Mouse (Mus musculus) lung, adult 2 months (tissue): Measurements from ENCODE around the gene F3. TPM values are rescaled to one million over a fixed set of nuclear protein-coding genes. Genes with fewer than 3 reads are reported as not detected.

Experiments
- DNase-seq: peaks from one replicate; pipeline ENCODE4 v3.0.0; 2022
- H3K4me1 ChIP-seq: fragments of 200-500 bp; 2 replicates; pipeline ENCODE4 v1.6.1; 2011; ENCODE audit warnings: low read length; ENCODE audit not compliant: control insufficient read depth, insufficient read depth
- H3K4me3 ChIP-seq: fragments of 200-500 bp; replicated peaks from 2 replicates; pipeline ENCODE3; 2011; ENCODE audit warnings: low read depth, mild to moderate bottlenecking, control low read depth, low read length; ENCODE audit errors: extremely low read depth
- CTCF ChIP-seq: fragments of 200-500 bp; IDR thresholded peaks from 2 replicates; pipeline ENCODE4 v1.5.1; 2011; ENCODE audit warnings: mild to moderate bottlenecking, low read length, control low read depth; ENCODE audit not compliant: insufficient read depth
- POLR2A ChIP-seq: fragments of 200-500 bp; IDR thresholded peaks from 2 replicates; pipeline ENCODE4 v1.6.1; 2011; ENCODE audit warnings: low read depth, mild to moderate bottlenecking, control low read depth, low read length, borderline replicate concordance; ENCODE audit errors: extremely low read depth
- WGBS: fragments of 180-500 bp; shearing (Covaris S2); methylation state at CpG from one replicate; pipeline ENCODE4 v1.1.7; 2018; 5-methylcytosine and 5-hydroxymethylcytosine counted together
- polyA plus RNA-seq: library from polyadenylated mRNA; depleted of rRNA; stranded (reverse); fragments of >200 nt; gene quantifications from 2 replicates; pipeline ENCODE4 v1.2.3, GENCODE M21; 2012; rRNA removed

Gene F3
- polyA plus RNA-seq: 35.4 and 42.7 TPM in 2 replicates

- under 1% methylated on average over 71 of the region's 73 CpGs for WGBS
Measured at GRCm38 (mm10) chr3:121722971-121723844, at the start of gene F3. F3 (plus strand) TSS chr3:121723537.

DNA sequence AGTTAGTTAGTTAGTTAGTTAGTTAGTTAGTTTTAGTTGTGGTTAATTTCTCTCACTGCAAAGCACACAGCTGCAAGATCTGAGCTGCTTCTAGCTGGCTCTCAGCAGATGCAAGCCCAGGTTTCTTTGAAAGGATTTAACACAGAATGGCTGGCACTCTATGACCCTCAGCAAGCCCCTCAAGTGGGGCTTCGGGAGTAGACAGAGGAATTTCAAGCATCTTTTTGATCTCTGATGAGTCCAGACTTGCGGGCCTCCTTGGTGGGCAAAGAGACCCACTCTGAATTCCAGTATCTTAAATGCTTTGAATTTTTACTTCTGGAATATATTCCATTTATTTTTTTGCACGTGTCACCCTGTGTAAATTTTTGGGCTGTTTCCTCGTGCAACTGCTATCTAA lies 44.4 kb upstream of the F3 start:
- no peak for TF ChIP-seq POLR2A
- no peak for TF ChIP-seq CTCF
- DNase-seq: no peak
- Histone ChIP-seq H3K4me3 (no peak overlapping the region), H3K4me1 (no peaks in the 10 kb centered on the region; the same call in 1 of the 2 replicates)
- WGBS: 52% methylated on average over 4 of the region's 4 CpGs

More at GRCm38 (mm10) chr3:121722971-121723844, at the start of gene F3:
- H3K4me1 ChIP-seq: peaks cover 3% of the 10 kb centered on the region
- peak; percentile 82 for DNase-seq
- peak within 1 kb of the TSS; percentile 54 for H3K4me3 ChIP-seq
- TF ChIP-seq CTCF (peak; percentile 39; the same call in 1 of the 2 replicates), POLR2A (peak; percentile 30; the same call in 1 of the 2 replicates)

- no peaks in the 10 kb centered on the region; the same call in 1 of the 2 replicates for H3K4me1 ChIP-seq
- TF ChIP-seq CTCF (no peak), POLR2A (no peak)
- no peak for DNase-seq
- 62% methylated on average over 3 of the region's 3 CpGs for WGBS
- H3K4me3 ChIP-seq: no peak overlapping the region
Measured at GRCm38 (mm10) chr3:121679443-121679842, 43.9 kb upstream of the F3 start.

DNA sequence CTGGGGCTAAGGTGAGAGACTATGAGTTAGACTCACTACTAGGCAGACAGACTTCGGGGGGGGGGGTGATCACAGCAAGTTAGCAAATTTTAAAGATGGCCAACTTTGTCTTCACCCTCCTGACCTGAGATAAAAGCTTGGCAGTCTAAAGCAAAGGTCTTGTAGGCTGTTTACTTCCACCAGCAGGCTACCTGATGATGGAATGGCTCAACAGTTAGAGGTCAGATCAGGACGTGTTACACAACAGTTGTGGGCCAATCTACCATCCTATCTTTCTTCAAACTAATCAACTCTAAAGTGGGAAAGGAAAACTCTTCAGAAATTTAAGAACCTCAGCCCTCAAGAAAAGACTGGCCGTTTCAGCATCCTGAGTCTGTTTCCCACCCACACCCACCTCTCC lies 43.1 kb upstream of the F3 start:
- WGBS: 43% methylated on average over 3 of the region's 3 CpGs
- no peak for TF ChIP-seq CTCF
- TF ChIP-seq POLR2A: no peak
- no peak overlapping the region for H3K4me3 ChIP-seq

GRCm38 (mm10) chr3:121682439-121683411 lies 40.6 kb upstream of the F3 start:
- 63% methylated on average over 10 of the region's 10 CpGs for WGBS
- Histone ChIP-seq H3K4me1 (no peaks in the 10 kb centered on the region; the same call in 1 of the 2 replicates), H3K4me3 (no peak overlapping the region)
- TF ChIP-seq CTCF (no peak), POLR2A (no peak)
- no peak for DNase-seq

More for the DNA sequence above, 43.1 kb upstream of the F3 start:
- DNase-seq: no peak
- no peaks in the 10 kb centered on the region; the same call in 1 of the 2 replicates for H3K4me1 ChIP-seq

DNA sequence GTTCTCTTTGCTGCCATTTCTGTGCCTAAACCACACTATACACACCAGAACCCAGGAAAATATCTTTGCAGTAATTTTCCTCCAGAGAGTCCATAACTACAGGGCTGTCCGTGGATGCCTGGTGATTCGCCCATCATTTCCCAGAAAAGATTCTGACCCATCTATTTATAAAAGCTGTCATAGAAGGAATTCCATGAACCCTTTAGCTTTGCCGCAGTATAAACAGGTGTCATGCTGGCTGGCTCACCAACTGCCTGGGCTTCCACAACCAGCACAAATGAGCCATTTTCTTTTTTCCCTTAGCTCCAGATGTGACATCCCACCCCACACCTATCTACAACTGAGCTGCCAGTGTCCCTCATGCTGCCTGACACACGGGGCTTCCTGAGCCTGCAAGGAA lies 38.8 kb upstream of the F3 start:
- no peak for TF ChIP-seq CTCF
- no peak for TF ChIP-seq POLR2A
- DNase-seq: no peak
- WGBS: 42% methylated on average over 4 of the region's 4 CpGs

DNA sequence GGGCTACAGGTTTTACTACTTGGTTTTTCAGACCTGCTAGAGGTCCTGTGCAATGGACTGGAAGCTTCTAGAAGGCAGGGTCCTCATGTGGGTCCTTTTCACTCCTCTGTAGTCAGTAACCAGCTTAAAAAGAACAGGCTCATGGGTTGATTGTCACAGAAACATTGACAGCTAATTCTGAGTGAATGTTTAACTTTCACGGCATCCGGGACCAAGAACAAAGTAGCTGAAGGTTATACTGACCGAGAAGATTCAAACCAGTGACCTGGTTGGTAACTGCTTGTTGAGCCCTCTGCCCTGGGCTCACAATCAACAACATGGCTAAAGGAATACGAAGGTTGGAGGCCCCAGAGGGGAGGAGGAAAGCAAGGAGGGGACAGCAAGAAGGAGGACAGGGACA lies 38.4 kb upstream of the F3 start:
- DNase-seq: no peak

More for the DNA sequence above, 38.8 kb upstream of the F3 start:
- no peak overlapping the region for H3K4me3 ChIP-seq
- H3K4me1 ChIP-seq: no peaks in the 10 kb centered on the region

GRCm38 (mm10) chr3:121685985-121686384 lies 37.4 kb upstream of the F3 start:
- H3K4me3 ChIP-seq: no peak overlapping the region
- 61% methylated on average over 1 of the region's 1 CpGs for WGBS
- no peak for DNase-seq
- no peaks in the 10 kb centered on the region for H3K4me1 ChIP-seq
- no peak for TF ChIP-seq POLR2A
- no peak for TF ChIP-seq CTCF

More for the DNA sequence above, 38.4 kb upstream of the F3 start:
- no peaks in the 10 kb centered on the region for H3K4me1 ChIP-seq
- H3K4me3 ChIP-seq: no peak overlapping the region
- TF ChIP-seq POLR2A (no peak), CTCF (no peak)
- 67% methylated on average over 4 of the region's 4 CpGs for WGBS

GRCm38 (mm10) chr3:121686408-121686911 lies 36.9 kb upstream of the F3 start:
- H3K4me1 ChIP-seq: no peaks in the 10 kb centered on the region
- 82% methylated on average over 4 of the region's 4 CpGs for WGBS
- DNase-seq: no peak
- no peak for TF ChIP-seq CTCF
- no peak for TF ChIP-seq POLR2A
- no peak overlapping the region for H3K4me3 ChIP-seq
